Mouse (Mus musculus) ES-E14 (cell line): Measurements from ENCODE around the gene Tlr9. TPM values are rescaled to one million over a fixed set of nuclear protein-coding genes. Genes with fewer than 3 reads are reported as not detected.
A peak's percentile ranks its signal among the peaks of the same experiment; 100 is the strongest.

Experiments
- DNase-seq: peaks from one replicate; pipeline ENCODE4 v3.0.0-alpha.2; 2013; ENCODE audit warnings: low read depth, low spot score
- H3K27ac ChIP-seq: 2 replicates; pipeline ENCODE4 v1.5.1; 2012; ENCODE audit warnings: low read depth, mild to moderate bottlenecking, low read length, moderate library complexity, mixed read lengths; ENCODE audit not compliant: poor library complexity, insufficient read depth, severe bottlenecking
- H3K36me3 ChIP-seq: 2 replicates; pipeline ENCODE4 v1.6.1; 2012; ENCODE audit warnings: mild to moderate bottlenecking, low read length, moderate library complexity, mixed read lengths; ENCODE audit not compliant: control insufficient read depth, poor library complexity, insufficient read depth, severe bottlenecking
- H3K4me1 ChIP-seq, 2 experiments: fragments of 150-350 bp in 1 of 2; sonication (generic) in 1 of 2; 2 replicates each; pipeline ENCODE4 v1.6.1; 2012; ENCODE audit warnings: low read length in 2 of 2, mild to moderate bottlenecking in 1 of 2, mixed read lengths in 1 of 2; ENCODE audit not compliant: control insufficient read depth in 2 of 2, insufficient read depth in 2 of 2, poor library complexity in 1 of 2
- H3K4me3 ChIP-seq, 2 experiments: fragments of 150-350 bp in 1 of 2; sonication (generic) in 1 of 2; 2 replicates each; pipeline ENCODE4 v1.5.1; 2012; ENCODE audit warnings: low read length in 2 of 2, low read depth in 1 of 2, mild to moderate bottlenecking in 1 of 2, mixed read lengths in 1 of 2; ENCODE audit not compliant: insufficient read depth in 1 of 2, poor library complexity in 1 of 2, severe bottlenecking in 1 of 2
- H3K9ac ChIP-seq: 2 replicates; pipeline ENCODE4 v1.6.1; 2012; ENCODE audit warnings: low read depth, mild to moderate bottlenecking, low read length, mixed read lengths; ENCODE audit not compliant: poor library complexity, insufficient read depth, severe bottlenecking
- H3K9me3 ChIP-seq: fragments of 150-350 bp; sonication (generic); 2 replicates; pipeline ENCODE4 v1.6.1; 2012; ENCODE audit warnings: low read depth, mild to moderate bottlenecking, low read length; ENCODE audit not compliant: control insufficient read depth, insufficient read depth
- CHD2 ChIP-seq: IDR thresholded peaks from 2 replicates; pipeline ENCODE4 v1.6.1; 2014; ENCODE audit warnings: mild to moderate bottlenecking, low read depth, low read length, inconsistent platforms
- HCFC1 ChIP-seq: IDR thresholded peaks from 2 replicates; pipeline ENCODE4 v1.6.1; 2012; ENCODE audit warnings: low read length, inconsistent platforms, borderline replicate concordance; ENCODE audit not compliant: insufficient read depth
- MAFK ChIP-seq: IDR thresholded peaks from 2 replicates; pipeline ENCODE4 v1.6.1; 2014; ENCODE audit warnings: mild to moderate bottlenecking, low read depth, low read length, inconsistent platforms; ENCODE audit not compliant: insufficient read depth
- ZC3H11A ChIP-seq: IDR thresholded peaks from 2 replicates; pipeline ENCODE4 v1.6.1; 2012; ENCODE audit warnings: low read depth, mild to moderate bottlenecking, inconsistent platforms, low read length, borderline replicate concordance
- ZNF384 ChIP-seq: IDR thresholded peaks from 2 replicates; pipeline ENCODE4 v1.6.1; 2012; ENCODE audit warnings: low read depth, low read length, inconsistent platforms
- in situ Hi-C, 2 experiments: fragments of 600-800 bp; cut with MboI; formaldehyde crosslinking; loops; one replicate each; pipeline ENCODE4 v1.15.1; 2025; ENCODE audit warnings: low sequenced_read_pairs in 2 of 2, inconsistent platforms in 1 of 2; ENCODE audit not compliant: unreplicated experiment in 2 of 2
- total RNA-seq: library from RNA; depleted of rRNA; stranded (reverse); fragments of 300-350 nt; gene quantifications from 2 replicates; pipeline ENCODE4 v1.2.3, GENCODE M21; 2012; rRNA removed

The Tlr9 gene
- 0.09 TPM in 1 of 2 replicates, not detected in the other for total RNA-seq

- Histone ChIP-seq H3K36me3 (no peaks in the 10 kb centered on the region), H3K27ac (no peak within 1 kb of the TSS), H3K9ac (no peak within 1 kb of the TSS), H3K4me3 (no peak within 1 kb of the TSS), H3K4me1 (peaks cover 0 to 2% of the 10 kb centered on the region in 2 experiments; a peak in 1 of 4 replicates), H3K9me3 (no peaks in the 10 kb centered on the region)
- TF ChIP-seq HCFC1 (no peak), ZNF384 (no peak), CHD2 (no peak), ZC3H11A (no peak), MAFK (no peak)
- in situ Hi-C loops = no loop called here
- DNase-seq = no peak
Observed at GRCm38 (mm10) chr9:106222261-106222851, at the start of gene Tlr9. Gene Tlr9 (plus strand): TSS chr9:106222598.

DNA sequence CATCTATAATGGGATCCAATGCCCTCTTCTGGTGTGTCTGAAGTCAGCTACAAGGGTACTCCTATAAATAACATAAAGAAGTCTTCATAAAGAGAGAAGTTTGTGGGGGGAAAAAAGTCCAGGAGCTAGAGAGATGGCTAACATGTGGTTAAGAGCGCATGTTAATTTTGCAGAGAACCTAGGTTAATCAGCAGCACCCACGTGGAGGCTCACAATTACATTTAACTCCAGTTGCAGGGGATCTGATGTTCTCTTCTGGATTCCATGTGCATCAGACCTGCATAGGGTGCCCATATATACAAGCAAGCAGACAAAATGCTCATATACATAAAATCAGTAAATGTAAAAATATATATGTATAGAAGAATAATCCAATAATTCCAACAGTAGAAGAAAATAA, 49.0 kb upstream of the Tlr9 start:
- in situ Hi-C loops = no loop called here
- peaks cover 10 to 12% of the 10 kb centered on the region in 2 experiments for H3K4me1 ChIP-seq

DNA sequence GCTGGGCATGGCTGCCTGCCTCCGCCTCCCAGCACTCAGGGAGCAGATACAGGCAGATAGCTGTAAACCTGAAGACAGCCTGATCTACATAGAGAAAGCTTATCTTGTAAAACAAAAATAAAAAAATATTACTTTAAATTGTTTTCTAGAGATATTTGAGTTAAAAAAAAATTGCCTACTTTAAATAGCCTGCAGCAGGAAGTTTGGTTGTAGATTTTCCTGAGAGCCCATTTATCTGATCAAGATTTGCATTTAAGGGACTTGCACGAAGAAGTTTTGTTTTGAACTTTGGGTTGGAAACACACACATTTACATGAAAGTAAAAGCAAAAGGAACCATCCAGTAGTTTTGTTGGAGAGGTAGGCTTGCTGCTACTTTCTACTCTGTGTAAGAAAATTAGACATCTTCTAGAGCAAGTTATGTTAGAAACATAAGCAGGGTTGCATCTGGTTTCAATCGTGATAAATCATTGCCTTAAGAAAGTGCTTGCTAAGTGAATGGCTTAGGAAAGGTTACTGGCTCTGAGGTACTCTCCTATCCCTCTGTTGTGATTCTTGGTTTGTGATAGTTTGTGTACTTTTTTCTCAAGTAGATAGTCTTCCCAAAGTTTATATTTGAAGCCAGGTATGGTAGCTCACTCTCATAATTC, 46.7 kb upstream of the Tlr9 start:
- peaks cover 30% of the 10 kb centered on the region for H3K36me3 ChIP-seq
- no peak overlapping the region for H3K9ac ChIP-seq
- no peak for DNase-seq
- in situ Hi-C loops = no loop called here
- TF ChIP-seq HCFC1 = no peak
- TF ChIP-seq ZNF384 = no peak
- no peak for TF ChIP-seq MAFK
- TF ChIP-seq CHD2 = no peak
- no peak for TF ChIP-seq ZC3H11A
- no peak overlapping the region for H3K4me3 ChIP-seq
- H3K9me3 ChIP-seq = no peaks in the 10 kb centered on the region
- H3K27ac ChIP-seq = no peak overlapping the region
- peaks cover 9 to 11% of the 10 kb centered on the region in 2 experiments for H3K4me1 ChIP-seq

More for the DNA sequence above, 49.0 kb upstream of the Tlr9 start:
- TF ChIP-seq HCFC1 = no peak
- no peak for TF ChIP-seq MAFK
- TF ChIP-seq CHD2 = no peak
- no peak for TF ChIP-seq ZC3H11A
- TF ChIP-seq ZNF384 = no peak
- no peaks in the 10 kb centered on the region for H3K9me3 ChIP-seq
- no peak for DNase-seq
- H3K4me3 ChIP-seq = peak overlapping the region in 1 of 2 experiments; percentile 40; a peak in 2 of 4 replicates
- peaks cover 19% of the 10 kb centered on the region for H3K36me3 ChIP-seq
- H3K9ac ChIP-seq = peak overlapping the region; percentile 52; the same call in 1 of the 2 replicates
- H3K27ac ChIP-seq = no peak overlapping the region

- TF ChIP-seq HCFC1 = no peak
- no peak for TF ChIP-seq ZC3H11A
- TF ChIP-seq ZNF384 = no peak
- TF ChIP-seq CHD2 = no peak
- TF ChIP-seq MAFK = no peak
- peak overlapping the region; percentile 60; the same call in 1 of the 2 replicates for H3K27ac ChIP-seq
- no peak overlapping the region for H3K4me3 ChIP-seq
- DNase-seq = no peak
- H3K9ac ChIP-seq = no peak overlapping the region
- in situ Hi-C loops = no loop called here
- H3K9me3 ChIP-seq = no peaks in the 10 kb centered on the region
- H3K36me3 ChIP-seq = peaks cover 33% of the 10 kb centered on the region
- H3K4me1 ChIP-seq = peaks cover 9 to 11% of the 10 kb centered on the region in 2 experiments
Observed at GRCm38 (mm10) chr9:106176769-106177168, 45.6 kb upstream of the Tlr9 start.

- in situ Hi-C loops = no loop called here
- no peak for DNase-seq
- peaks cover 8 to 9% of the 10 kb centered on the region in 2 experiments for H3K4me1 ChIP-seq
- TF ChIP-seq ZC3H11A (no peak), ZNF384 (peak; percentile 78), HCFC1 (no peak)
- H3K9ac ChIP-seq = peak overlapping the region; percentile 31; the same call in 1 of the 2 replicates
- no peak overlapping the region; a peak in 1 of 4 replicates for H3K4me3 ChIP-seq
- no peaks in the 10 kb centered on the region for H3K9me3 ChIP-seq
- peak overlapping the region; percentile 43; the same call in 1 of the 2 replicates for H3K27ac ChIP-seq
- H3K36me3 ChIP-seq = peaks cover 38% of the 10 kb centered on the region
Observed at GRCm38 (mm10) chr9:106177799-106178198, 44.6 kb upstream of the Tlr9 start.
